Mouse (Mus musculus): ENCODE data around the gene Alg10b.
"Not testable (repeated sequence)": the region's sequence is repeated elsewhere in the genome, so short reads cannot be mapped to it uniquely, and the experiment has no call there.

The Alg10b gene

GRCm38 (mm10) chr15:90223969-90224750 is at the start of gene Alg10b:
TSS of gene Alg10b (plus strand) at chr15:90224311.
- Histone ChIP-seq H3K27me3 (ENCODE audit: control insufficient read depth, insufficient read depth, low read length, poor library complexity, severe bottlenecking) (no peaks in the 10 kb centered on the region), H3K36me3 (ENCODE audit: control insufficient read depth, insufficient read depth, low read length, poor library complexity, severe bottlenecking) (peaks cover 1% of the 10 kb centered on the region; the same call in 1 of the 2 replicates)
- peak; percentile 93 for DNase-seq (ENCODE audit: low read depth, low spot score)

GRCm38 (mm10) chr15:90183108-90183507 is 41.0 kb upstream of the Alg10b start:
- H3K36me3 ChIP-seq (ENCODE audit: control insufficient read depth, insufficient read depth, low read length, poor library complexity, severe bottlenecking); DNase-seq (ENCODE audit: low read depth, low spot score); H3K27me3 ChIP-seq (ENCODE audit: control insufficient read depth, insufficient read depth, low read length, poor library complexity, severe bottlenecking): not testable (repeated sequence)

GRCm38 (mm10) chr15:90183511-90183910 is 40.6 kb upstream of the Alg10b start:
- Histone ChIP-seq H3K27me3 (ENCODE audit: control insufficient read depth, insufficient read depth, low read length, poor library complexity, severe bottlenecking) (no peaks in the 10 kb centered on the region), H3K36me3 (ENCODE audit: control insufficient read depth, insufficient read depth, low read length, poor library complexity, severe bottlenecking) (no peaks in the 10 kb centered on the region)
- no peak for DNase-seq (ENCODE audit: low read depth, low spot score)

DNA sequence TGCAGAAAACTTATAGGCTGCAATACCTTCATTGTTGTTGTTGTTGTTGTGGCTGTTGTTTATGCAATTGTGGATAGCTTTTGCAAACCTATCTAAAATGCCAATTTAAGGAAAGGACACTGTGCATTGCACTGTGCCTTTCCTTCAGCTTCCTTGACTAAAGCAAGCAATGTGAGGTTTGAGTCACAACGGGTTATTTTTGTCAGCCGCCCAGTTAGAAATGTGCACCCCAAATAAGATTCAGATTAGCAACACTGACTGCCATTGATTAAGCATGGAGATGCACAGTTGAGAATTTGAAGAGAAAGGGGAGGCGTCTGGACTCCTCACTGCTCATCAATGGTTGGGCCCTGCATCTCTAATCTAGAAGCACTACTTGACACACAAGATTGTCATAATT is 39.4 kb upstream of the Alg10b start:
- Histone ChIP-seq H3K36me3 (ENCODE audit: control insufficient read depth, insufficient read depth, low read length, poor library complexity, severe bottlenecking) (no peaks in the 10 kb centered on the region), H3K27me3 (ENCODE audit: control insufficient read depth, insufficient read depth, low read length, poor library complexity, severe bottlenecking) (no peaks in the 10 kb centered on the region)
- DNase-seq (ENCODE audit: low read depth, low spot score), result no peak

DNA sequence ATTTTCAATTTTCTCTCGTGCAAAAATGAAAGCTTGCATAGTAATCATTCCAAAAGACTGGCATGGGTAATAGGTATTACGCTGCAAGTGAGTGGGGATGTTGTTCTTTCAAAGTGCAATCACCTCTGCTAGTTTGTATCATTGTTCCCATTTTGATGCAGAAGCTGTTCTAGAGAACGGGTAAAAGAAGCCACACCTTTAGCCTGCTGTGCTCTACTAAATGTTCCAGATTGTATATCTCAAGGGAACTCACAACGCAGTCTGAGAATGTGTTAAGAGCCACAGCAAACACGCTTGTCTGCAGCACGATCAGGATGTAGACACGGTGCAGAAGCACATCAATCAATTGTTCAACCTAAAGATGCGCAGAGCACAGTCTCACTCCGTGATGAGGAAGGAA is 34.6 kb upstream of the Alg10b start:
- no peaks in the 10 kb centered on the region for H3K36me3 ChIP-seq (ENCODE audit: control insufficient read depth, insufficient read depth, low read length, poor library complexity, severe bottlenecking)
- no peaks in the 10 kb centered on the region for H3K27me3 ChIP-seq (ENCODE audit: control insufficient read depth, insufficient read depth, low read length, poor library complexity, severe bottlenecking)
- no peak for DNase-seq (ENCODE audit: low read depth, low spot score)

- H3K27me3 ChIP-seq (ENCODE audit: control insufficient read depth, insufficient read depth, low read length, poor library complexity, severe bottlenecking), result no peaks in the 10 kb centered on the region
- DNase-seq (ENCODE audit: low read depth, low spot score), result no peak
Observed at GRCm38 (mm10) chr15:90213946-90214345, 10.2 kb upstream of the Alg10b start.

DNA sequence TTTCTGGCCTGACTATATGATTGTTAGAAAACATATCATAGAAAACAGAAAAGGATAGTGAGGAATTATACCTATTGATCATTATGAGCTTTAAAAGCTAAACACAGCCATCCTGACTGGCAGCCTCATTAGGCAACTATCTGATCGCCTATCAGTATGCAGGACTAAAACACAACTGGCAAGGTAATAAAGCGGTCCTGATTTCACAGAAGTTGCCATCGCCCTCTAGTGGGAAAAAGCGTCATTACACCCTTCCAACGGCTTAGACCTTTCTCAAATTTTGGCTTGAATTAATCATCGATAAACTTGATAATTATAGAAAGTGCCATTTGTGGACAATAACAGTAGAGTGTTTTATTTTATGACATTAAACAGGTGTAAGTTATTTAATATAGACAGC is 9.2 kb upstream of the Alg10b start:
- DNase-seq (ENCODE audit: low read depth, low spot score), result peak; percentile 70
- no peaks in the 10 kb centered on the region for H3K36me3 ChIP-seq (ENCODE audit: control insufficient read depth, insufficient read depth, low read length, poor library complexity, severe bottlenecking)
- no peaks in the 10 kb centered on the region for H3K27me3 ChIP-seq (ENCODE audit: control insufficient read depth, insufficient read depth, low read length, poor library complexity, severe bottlenecking)

More at GRCm38 (mm10) chr15:90213946-90214345, 10.2 kb upstream of the Alg10b start:
- no peaks in the 10 kb centered on the region for H3K36me3 ChIP-seq (ENCODE audit: control insufficient read depth, insufficient read depth, low read length, poor library complexity, severe bottlenecking)

- peaks cover 1% of the 10 kb centered on the region; the same call in 1 of the 2 replicates for H3K36me3 ChIP-seq (ENCODE audit: control insufficient read depth, insufficient read depth, low read length, poor library complexity, severe bottlenecking)
- no peaks in the 10 kb centered on the region for H3K27me3 ChIP-seq (ENCODE audit: control insufficient read depth, insufficient read depth, low read length, poor library complexity, severe bottlenecking)
- peak; percentile 67 for DNase-seq (ENCODE audit: low read depth, low spot score)
Observed at GRCm38 (mm10) chr15:90225058-90225575, 1.0 kb downstream of the Alg10b start.

DNA sequence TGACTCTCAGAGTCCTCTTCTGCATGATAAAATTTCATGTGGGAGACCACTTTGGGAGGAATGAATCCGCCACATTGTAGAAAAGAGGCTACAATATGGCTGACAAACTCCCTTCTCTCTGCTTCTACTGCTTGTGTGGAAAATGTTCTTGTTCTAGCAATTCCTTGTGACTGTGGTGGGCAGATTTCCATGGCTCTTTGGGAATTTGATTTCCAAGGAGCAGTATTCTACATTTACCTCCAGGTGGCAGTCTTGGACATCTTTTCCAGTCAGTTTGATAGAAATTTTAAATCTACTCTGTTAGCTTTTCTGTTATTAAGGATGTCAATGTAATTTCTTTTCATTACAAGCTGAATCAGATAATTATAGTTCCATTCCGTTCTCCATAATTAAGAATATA is 13.5 kb downstream of the Alg10b start:
- H3K27me3 ChIP-seq (ENCODE audit: control insufficient read depth, insufficient read depth, low read length, poor library complexity, severe bottlenecking), result no peaks in the 10 kb centered on the region
- H3K36me3 ChIP-seq (ENCODE audit: control insufficient read depth, insufficient read depth, low read length, poor library complexity, severe bottlenecking), result no peaks in the 10 kb centered on the region; the same call in 1 of the 2 replicates
- DNase-seq (ENCODE audit: low read depth, low spot score), result peak; percentile 8

GRCm38 (mm10) chr15:90244081-90244480 is 20.0 kb downstream of the Alg10b start:
- Histone ChIP-seq H3K27me3 (ENCODE audit: control insufficient read depth, insufficient read depth, low read length, poor library complexity, severe bottlenecking) (no peaks in the 10 kb centered on the region), H3K36me3 (ENCODE audit: control insufficient read depth, insufficient read depth, low read length, poor library complexity, severe bottlenecking) (no peaks in the 10 kb centered on the region)
- no peak for DNase-seq (ENCODE audit: low read depth, low spot score)

- H3K27me3 ChIP-seq (ENCODE audit: control insufficient read depth, insufficient read depth, low read length, poor library complexity, severe bottlenecking), result no peaks in the 10 kb centered on the region
- DNase-seq (ENCODE audit: low read depth, low spot score), result peak; percentile 2
- H3K36me3 ChIP-seq (ENCODE audit: control insufficient read depth, insufficient read depth, low read length, poor library complexity, severe bottlenecking), result no peaks in the 10 kb centered on the region
Observed at GRCm38 (mm10) chr15:90249694-90250093, 25.6 kb downstream of the Alg10b start.

DNA sequence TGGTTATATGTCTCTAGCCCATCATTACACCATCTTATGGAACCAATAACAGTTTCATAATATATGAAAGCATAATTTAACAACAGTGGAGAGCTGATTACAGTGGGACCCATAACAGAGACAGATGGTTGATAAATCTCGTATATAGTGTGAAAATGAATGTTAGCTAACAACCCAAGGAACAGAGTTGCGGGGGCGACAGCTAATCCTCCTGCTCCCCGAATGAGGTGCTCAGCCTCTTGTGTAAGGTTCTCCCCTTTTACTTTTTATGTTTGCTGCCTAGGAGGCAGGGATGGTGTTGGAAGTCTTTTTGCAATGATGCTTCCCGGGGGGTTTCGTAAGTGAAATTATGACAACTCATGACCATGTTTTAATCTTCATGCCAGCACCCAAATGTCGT is 58.8 kb downstream of the Alg10b start:
- no peak for DNase-seq (ENCODE audit: low read depth, low spot score)
- Histone ChIP-seq H3K36me3 (ENCODE audit: control insufficient read depth, insufficient read depth, low read length, poor library complexity, severe bottlenecking) (no peaks in the 10 kb centered on the region), H3K27me3 (ENCODE audit: control insufficient read depth, insufficient read depth, low read length, poor library complexity, severe bottlenecking) (no peaks in the 10 kb centered on the region)
